Mouse (Mus musculus) ES-CJ7 (cell line): Measurements from ENCODE around the gene Sapcd1.

ENCODE experiments used
- DNase-seq: peaks from one replicate; pipeline ENCODE4 v3.0.0; 2011; ENCODE audit warnings: low read depth, low spot score

The Sapcd1 gene

GRCm38 (mm10) chr17:34980655-34981054 lies 47.2 kb downstream of the Sapcd1 start:
- DNase-seq: peak; percentile 84

GRCm38 (mm10) chr17:34979631-34980030 lies 48.2 kb downstream of the Sapcd1 start:
- DNase-seq: no peak

GRCm38 (mm10) chr17:34978239-34978638 lies 49.6 kb downstream of the Sapcd1 start:
- no peak for DNase-seq

- DNase-seq: no peak
These were observed 50.8 kb downstream of the Sapcd1 start for GRCm38 (mm10) chr17:34977000-34977399.
